Mouse (Mus musculus) thymus, adult 18-20 months (tissue): Measurements from ENCODE around the gene Igfbpl1.

Source experiments
- DNase-seq, 2 experiments: peaks; one replicate each; pipeline ENCODE4 v3.0.0; 2022; ENCODE audit warnings: mixed read lengths in 2 of 2

Igfbpl1 gene

GRCm38 (mm10) chr4:45769141-45769540 lies 57.6 kb downstream of the Igfbpl1 start:
- no peak for DNase-seq

- DNase-seq = no peak
These were observed 58.7 kb downstream of the Igfbpl1 start for GRCm38 (mm10) chr4:45767891-45768558.

GRCm38 (mm10) chr4:45766774-45767173 lies 59.9 kb downstream of the Igfbpl1 start:
- DNase-seq = no peak

- no peak for DNase-seq
These were observed 61.0 kb downstream of the Igfbpl1 start for GRCm38 (mm10) chr4:45765565-45766201.

- DNase-seq = no peak
These were observed 61.6 kb downstream of the Igfbpl1 start for GRCm38 (mm10) chr4:45765121-45765564.

- DNase-seq = no peak
These were observed 62.6 kb downstream of the Igfbpl1 start for GRCm38 (mm10) chr4:45764141-45764494.

- no peak for DNase-seq
These were observed 63.2 kb downstream of the Igfbpl1 start for GRCm38 (mm10) chr4:45763288-45764140.

- no peak for DNase-seq
These were observed 64.1 kb downstream of the Igfbpl1 start for GRCm38 (mm10) chr4:45762600-45762999.
